Mouse (Mus musculus) kidney, adult 2 months (tissue): ENCODE results near the gene Decr2. TPM values are rescaled to one million over a fixed set of nuclear protein-coding genes. Genes with fewer than 3 reads are reported as not detected.
"Not testable (repeated sequence)": the region's sequence is repeated elsewhere in the genome, so short reads cannot be mapped to it uniquely, and the experiment has no call there.

Experiments used
- DNase-seq: peaks from one replicate; pipeline ENCODE4 v3.0.0; 2021
- H3K27ac ChIP-seq: fragments of 200-500 bp; 2 replicates; pipeline ENCODE4 v1.5.1; 2012; ENCODE audit warnings: low read depth, low read length, control low read depth, inconsistent platforms; ENCODE audit not compliant: insufficient read depth
- H3K27me3 ChIP-seq: fragments of 200-500 bp; replicated peaks from 2 replicates; pipeline ENCODE4 v1.6.1; 2012; ENCODE audit warnings: mild to moderate bottlenecking, moderate library complexity, low read length, inconsistent platforms; ENCODE audit not compliant: control insufficient read depth, insufficient read depth
- H3K36me3 ChIP-seq: fragments of 200-500 bp; 2 replicates; pipeline ENCODE4 v1.6.1; 2012; ENCODE audit warnings: mild to moderate bottlenecking, moderate library complexity, low read length, inconsistent platforms; ENCODE audit not compliant: control insufficient read depth, insufficient read depth
- H3K4me1 ChIP-seq: fragments of 200-500 bp; 2 replicates; pipeline ENCODE4 v1.6.1; 2011; ENCODE audit warnings: low read length; ENCODE audit not compliant: control insufficient read depth, insufficient read depth
- H3K4me3 ChIP-seq: fragments of 200-500 bp; 2 replicates; pipeline ENCODE4 v1.5.1; 2011; ENCODE audit warnings: mild to moderate bottlenecking, low read depth, low read length, control low read depth; ENCODE audit not compliant: insufficient read depth
- CTCF ChIP-seq: fragments of 200-500 bp; conservative IDR thresholded peaks from 2 replicates; pipeline ENCODE4 v1.5.1; 2011; ENCODE audit warnings: low read depth, mild to moderate bottlenecking, control low read depth, low read length, moderate library complexity, mixed read lengths; ENCODE audit not compliant: insufficient read depth, insufficient read length
- POLR2A ChIP-seq: fragments of 200-500 bp; IDR thresholded peaks from one replicate; pipeline ENCODE4 v1.6.1; 2011; ENCODE audit warnings: low read depth, low read length, control low read depth
- WGBS: fragments of 180-500 bp; shearing (Covaris S2); methylation state at CpG from one replicate; pipeline ENCODE4 v1.1.7; 2018; 5-methylcytosine and 5-hydroxymethylcytosine counted together
- polyA plus RNA-seq: library from polyadenylated mRNA; depleted of rRNA; stranded (reverse); fragments of >200 nt; gene quantifications from 2 replicates; pipeline ENCODE4 v1.2.3, GENCODE M21; 2012

Decr2 gene
- polyA plus RNA-seq, 1 experiment, result 74.9 TPM

GRCm38 (mm10) chr17:26111722-26112121 lies 21.6 kb upstream of the Decr2 start:
- TF ChIP-seq POLR2A, result no peak
- Histone ChIP-seq H3K27ac (no peak overlapping the region), H3K4me1 (peaks cover 5% of the 10 kb centered on the region), H3K27me3 (no peaks in the 10 kb centered on the region), H3K4me3 (no peak overlapping the region), H3K36me3 (no peaks in the 10 kb centered on the region)
- DNase-seq, result no peak
- 53% methylated on average over 4 of the region's 4 CpGs for WGBS

GRCm38 (mm10) chr17:26111024-26111423 lies 20.9 kb upstream of the Decr2 start:
- Histone ChIP-seq H3K4me3 (no peak overlapping the region), H3K4me1 (no peaks in the 10 kb centered on the region; the same call in 1 of the 2 replicates), H3K36me3 (no peaks in the 10 kb centered on the region), H3K27ac (no peak overlapping the region), H3K27me3 (no peaks in the 10 kb centered on the region)
- no peak for TF ChIP-seq POLR2A
- no peak for TF ChIP-seq CTCF
- DNase-seq, result no peak
- WGBS, result 60% methylated on average over 4 of the region's 4 CpGs

- TF ChIP-seq POLR2A, result no peak
- TF ChIP-seq CTCF, result no peak
- H3K4me3 ChIP-seq, result no peak overlapping the region
- H3K27ac ChIP-seq, result no peak overlapping the region
- H3K4me1 ChIP-seq, result no peaks in the 10 kb centered on the region; the same call in 1 of the 2 replicates
- no peak for DNase-seq
- no peaks in the 10 kb centered on the region for H3K36me3 ChIP-seq
- H3K27me3 ChIP-seq, result no peaks in the 10 kb centered on the region
- 63% methylated on average over 4 of the region's 4 CpGs for WGBS
These were observed 20.0 kb upstream of the Decr2 start for GRCm38 (mm10) chr17:26110156-26110555.

- no peaks in the 10 kb centered on the region for H3K36me3 ChIP-seq
- TF ChIP-seq POLR2A, result no peak
- TF ChIP-seq CTCF, result no peak
- no peak for DNase-seq
- H3K27me3 ChIP-seq, result no peaks in the 10 kb centered on the region
- peaks cover 3% of the 10 kb centered on the region; the same call in 1 of the 2 replicates for H3K4me1 ChIP-seq
- H3K4me3 ChIP-seq, result no peak overlapping the region
- H3K27ac ChIP-seq, result no peak overlapping the region
- 72% methylated on average over 4 of the region's 4 CpGs for WGBS
These were observed 15.5 kb upstream of the Decr2 start for GRCm38 (mm10) chr17:26105619-26106018.

- peak overlapping the region; percentile 27; the same call in 1 of the 2 replicates for H3K27ac ChIP-seq
- no peaks in the 10 kb centered on the region for H3K36me3 ChIP-seq
- 44% methylated on average over 4 of the region's 4 CpGs for WGBS
- H3K4me1 ChIP-seq, result peaks cover 3% of the 10 kb centered on the region; the same call in 1 of the 2 replicates
- no peak for TF ChIP-seq CTCF
- peak; percentile 92 for DNase-seq
- H3K27me3 ChIP-seq, result no peaks in the 10 kb centered on the region
- no peak overlapping the region for H3K4me3 ChIP-seq
These were observed 11.3 kb upstream of the Decr2 start for GRCm38 (mm10) chr17:26101478-26101877.

GRCm38 (mm10) chr17:26100166-26100565 lies 10.0 kb upstream of the Decr2 start:
- WGBS, result 48% methylated on average over 2 of the region's 2 CpGs
- no peaks in the 10 kb centered on the region for H3K36me3 ChIP-seq
- peaks cover 3% of the 10 kb centered on the region; the same call in 1 of the 2 replicates for H3K4me1 ChIP-seq
- peak; percentile 28 for DNase-seq
- H3K27ac ChIP-seq, result no peak overlapping the region
- no peaks in the 10 kb centered on the region for H3K27me3 ChIP-seq
- no peak overlapping the region for H3K4me3 ChIP-seq
- TF ChIP-seq POLR2A, result no peak

GRCm38 (mm10) chr17:26099316-26099715 lies 9.2 kb upstream of the Decr2 start:
- peak; percentile 72 for DNase-seq
- not testable (repeated sequence) for H3K4me1 ChIP-seq, H3K4me3 ChIP-seq, H3K27ac ChIP-seq, H3K27me3 ChIP-seq, H3K36me3 ChIP-seq
- WGBS, result 57% methylated on average over 3 of the region's 3 CpGs

GRCm38 (mm10) chr17:26098461-26098860 lies 8.3 kb upstream of the Decr2 start:
- no peak overlapping the region for H3K27ac ChIP-seq
- H3K36me3 ChIP-seq, result no peaks in the 10 kb centered on the region
- no peak for DNase-seq
- peaks cover 3% of the 10 kb centered on the region; the same call in 1 of the 2 replicates for H3K4me1 ChIP-seq
- 92% methylated on average over 7 of the region's 7 CpGs for WGBS
- no peak overlapping the region for H3K4me3 ChIP-seq
- H3K27me3 ChIP-seq, result no peaks in the 10 kb centered on the region
- TF ChIP-seq CTCF (no peak), POLR2A (no peak)
